Mouse (Mus musculus) stomach, embryonic 16.5 days (tissue): Measurements from ENCODE around the gene Nsun2. TPM values are rescaled to one million over a fixed set of nuclear protein-coding genes. Genes with fewer than 3 reads are reported as not detected.

Experiments used
- ATAC-seq: fragments of 200-750 bp; cut with Nextera tagmentation; 2 replicates; pipeline ENCODE4 v1.8.0; 2017; ENCODE audit warnings: moderate number of reproducible peaks, moderate TSS enrichment; ENCODE audit not compliant: insufficient read depth, low FRiP score
- H3K27ac ChIP-seq: fragments of 300-500 bp; sonication (generic); 2 replicates; pipeline ENCODE4 v1.5.1; 2014; ENCODE audit warnings: low read length
- H3K27me3 ChIP-seq: fragments of 300-500 bp; sonication (generic); 2 replicates; pipeline ENCODE4 v1.6.1; 2014; ENCODE audit warnings: low read length, control low read depth, mixed read lengths; ENCODE audit not compliant: control insufficient read depth, insufficient read depth
- H3K36me3 ChIP-seq: fragments of 300-500 bp; sonication (generic); 2 replicates; pipeline ENCODE4 v1.6.1; 2014; ENCODE audit warnings: low read length; ENCODE audit not compliant: control insufficient read depth, insufficient read depth
- H3K4me1 ChIP-seq: fragments of 300-500 bp; sonication (generic); 2 replicates; pipeline ENCODE4 v1.6.1; 2014; ENCODE audit warnings: low read length, control low read depth, mixed read lengths; ENCODE audit not compliant: control insufficient read depth, insufficient read depth
- H3K4me2 ChIP-seq: fragments of 300-500 bp; sonication (generic); 2 replicates; pipeline ENCODE4 v1.6.1; 2014; ENCODE audit warnings: low read depth, low read length, mixed read lengths
- H3K4me3 ChIP-seq: fragments of 300-500 bp; sonication (generic); replicated peaks from 2 replicates; pipeline ENCODE4 v1.5.1; 2014; ENCODE audit warnings: mild to moderate bottlenecking, low read length
- H3K9ac ChIP-seq: fragments of 300-500 bp; sonication (generic); 2 replicates; pipeline ENCODE4 v1.6.1; 2014; ENCODE audit warnings: low read length
- H3K9me3 ChIP-seq: fragments of 300-500 bp; sonication (generic); replicated peaks from 2 replicates; pipeline ENCODE4 v1.6.1; 2016; ENCODE audit warnings: low read length, control low read depth; ENCODE audit not compliant: control insufficient read depth
- WGBS: fragments of 180-500 bp; shearing (Covaris S2); extraction: QIAGEN DNeasy Blood & Tissue Kit; methylation state at CpG from one replicate; pipeline ENCODE4 v1.1.7; 2014; 5-methylcytosine and 5-hydroxymethylcytosine counted together
- polyA plus RNA-seq: library from polyadenylated mRNA; unstranded; fragments of >200 nt; fragmentation: Nextera tagmentation; extraction: Ambion mirVana; gene quantifications from 2 replicates; pipeline ENCODE4 v1.2.1, GENCODE M21; 2015

Nsun2 gene
- polyA plus RNA-seq, 1 experiment from 2014 or later = 108 TPM

GRCm38 (mm10) chr13:69541776-69542175 lies 8.2 kb downstream of the Nsun2 start:
- Histone ChIP-seq H3K27ac (peak overlapping the region; percentile 82), H3K4me1 (peaks cover 20% of the 10 kb centered on the region), H3K36me3 (no peaks in the 10 kb centered on the region), H3K4me3 (no peak overlapping the region), H3K9me3 (no peaks in the 10 kb centered on the region), H3K9ac (0 out of 2 replicates have a peak overlapping the region, but pooled peaks have one; percentile 8), H3K27me3 (no peaks in the 10 kb centered on the region), H3K4me2 (no peak overlapping the region)
- 35% methylated on average over 10 of the region's 10 CpGs for WGBS
- peak; percentile 23; the same call in 1 of the 2 replicates for ATAC-seq

GRCm38 (mm10) chr13:69542571-69543352 lies 9.2 kb downstream of the Nsun2 start:
- no peaks in the 10 kb centered on the region for H3K9me3 ChIP-seq

DNA sequence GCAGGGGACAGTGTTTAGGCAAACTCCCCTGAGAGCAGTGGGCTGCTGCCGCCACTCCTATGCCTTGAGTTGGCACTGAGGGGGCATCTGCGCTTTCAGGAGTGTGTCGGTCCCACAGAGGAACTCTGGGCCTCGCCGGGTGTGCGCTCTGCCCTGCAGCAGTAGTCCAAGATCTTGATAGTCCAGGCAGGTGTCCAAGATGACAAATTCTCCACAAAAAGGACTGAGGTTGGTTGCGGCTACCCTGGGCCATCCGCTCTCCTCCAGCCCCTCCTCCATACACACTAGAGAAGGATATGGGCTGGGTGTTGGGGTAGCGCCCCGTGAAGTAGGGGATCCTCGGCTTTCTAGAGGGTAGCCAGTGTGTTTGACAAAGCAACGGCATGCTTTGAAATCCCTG lies 10.0 kb downstream of the Nsun2 start:
- Histone ChIP-seq H3K9me3 (no peaks in the 10 kb centered on the region), H3K4me3 (peak overlapping the region; percentile 15), H3K27me3 (no peaks in the 10 kb centered on the region), H3K4me1 (peaks cover 20% of the 10 kb centered on the region), H3K4me2 (peak overlapping the region; percentile 48), H3K9ac (peak overlapping the region; percentile 52), H3K27ac (peak overlapping the region; percentile 49), H3K36me3 (no peaks in the 10 kb centered on the region)
- ATAC-seq = peak; percentile 14; the same call in 1 of the 2 replicates
- 31% methylated on average over 12 of the region's 12 CpGs for WGBS

More at GRCm38 (mm10) chr13:69542571-69543352, 9.2 kb downstream of the Nsun2 start:
- Histone ChIP-seq H3K27me3 (no peaks in the 10 kb centered on the region), H3K27ac (peak overlapping the region; percentile 82), H3K4me1 (peaks cover 20% of the 10 kb centered on the region), H3K9ac (peak overlapping the region; percentile 52), H3K36me3 (no peaks in the 10 kb centered on the region), H3K4me3 (0 out of 2 replicates have a peak overlapping the region, but pooled peaks have one; percentile 15), H3K4me2 (peak overlapping the region; percentile 48)
- 37% methylated on average over 17 of the region's 17 CpGs for WGBS
- ATAC-seq = peak; percentile 57; the same call in 1 of the 2 replicates

DNA sequence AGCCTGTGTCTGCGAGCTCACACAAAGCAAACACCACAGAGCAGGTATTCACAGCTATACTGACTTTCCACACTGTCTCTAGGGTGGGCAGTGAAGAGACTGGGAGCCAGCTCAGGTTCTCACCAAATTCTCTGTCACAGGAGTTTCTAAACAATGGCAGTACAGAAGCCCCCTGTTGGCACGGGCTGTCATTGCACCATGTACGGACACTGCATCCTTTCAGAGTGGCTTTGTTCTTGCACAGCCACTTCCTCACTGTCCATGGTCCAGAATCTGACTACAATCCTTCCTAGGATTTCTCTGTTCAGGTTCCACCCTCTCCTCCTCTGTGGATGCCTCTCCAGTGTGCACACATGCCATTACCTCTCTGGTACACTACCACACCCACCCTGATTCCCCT lies 11.5 kb downstream of the Nsun2 start:
- Histone ChIP-seq H3K9me3 (no peaks in the 10 kb centered on the region), H3K4me2 (no peak overlapping the region), H3K4me3 (no peak overlapping the region), H3K9ac (no peak overlapping the region), H3K27ac (no peak overlapping the region), H3K36me3 (no peaks in the 10 kb centered on the region), H3K27me3 (no peaks in the 10 kb centered on the region), H3K4me1 (peaks cover 20% of the 10 kb centered on the region)
- WGBS = 27% methylated on average over 3 of the region's 3 CpGs
- ATAC-seq = no peak

GRCm38 (mm10) chr13:69547488-69548180 lies 14.1 kb downstream of the Nsun2 start:
- Histone ChIP-seq H3K9me3 (no peaks in the 10 kb centered on the region), H3K4me3 (no peak overlapping the region), H3K36me3 (no peaks in the 10 kb centered on the region), H3K4me2 (no peak overlapping the region), H3K27me3 (no peaks in the 10 kb centered on the region), H3K27ac (no peak overlapping the region), H3K4me1 (peaks cover 11% of the 10 kb centered on the region), H3K9ac (no peak overlapping the region)
- no peak for ATAC-seq
- 61% methylated on average over 16 of the region's 16 CpGs for WGBS

GRCm38 (mm10) chr13:69549980-69550379 lies 16.4 kb downstream of the Nsun2 start:
- Histone ChIP-seq H3K36me3 (no peaks in the 10 kb centered on the region), H3K27me3 (no peaks in the 10 kb centered on the region), H3K9ac (no peak overlapping the region), H3K9me3 (no peaks in the 10 kb centered on the region), H3K4me2 (no peak overlapping the region), H3K4me1 (no peaks in the 10 kb centered on the region), H3K27ac (no peak overlapping the region), H3K4me3 (no peak overlapping the region)
- 48% methylated on average over 8 of the region's 8 CpGs for WGBS
- ATAC-seq = no peak

- Histone ChIP-seq H3K36me3 (no peaks in the 10 kb centered on the region), H3K27ac (no peak overlapping the region), H3K27me3 (no peaks in the 10 kb centered on the region), H3K4me3 (no peak overlapping the region), H3K4me1 (no peaks in the 10 kb centered on the region), H3K4me2 (no peak overlapping the region), H3K9ac (no peak overlapping the region), H3K9me3 (no peaks in the 10 kb centered on the region)
- no peak for ATAC-seq
- WGBS = 86% methylated on average over 2 of the region's 2 CpGs
Measured at GRCm38 (mm10) chr13:69550831-69551230, 17.3 kb downstream of the Nsun2 start.

- ATAC-seq = no peak
- H3K4me2 ChIP-seq = no peak overlapping the region
- no peaks in the 10 kb centered on the region for H3K4me1 ChIP-seq
- no peak overlapping the region for H3K4me3 ChIP-seq
- no peak overlapping the region for H3K27ac ChIP-seq
- H3K9me3 ChIP-seq = no peaks in the 10 kb centered on the region
- WGBS = 21% methylated on average over 5 of the region's 5 CpGs
- no peaks in the 10 kb centered on the region for H3K27me3 ChIP-seq
- no peak overlapping the region for H3K9ac ChIP-seq
- no peaks in the 10 kb centered on the region for H3K36me3 ChIP-seq
Measured at GRCm38 (mm10) chr13:69553024-69553423, 19.5 kb downstream of the Nsun2 start.

DNA sequence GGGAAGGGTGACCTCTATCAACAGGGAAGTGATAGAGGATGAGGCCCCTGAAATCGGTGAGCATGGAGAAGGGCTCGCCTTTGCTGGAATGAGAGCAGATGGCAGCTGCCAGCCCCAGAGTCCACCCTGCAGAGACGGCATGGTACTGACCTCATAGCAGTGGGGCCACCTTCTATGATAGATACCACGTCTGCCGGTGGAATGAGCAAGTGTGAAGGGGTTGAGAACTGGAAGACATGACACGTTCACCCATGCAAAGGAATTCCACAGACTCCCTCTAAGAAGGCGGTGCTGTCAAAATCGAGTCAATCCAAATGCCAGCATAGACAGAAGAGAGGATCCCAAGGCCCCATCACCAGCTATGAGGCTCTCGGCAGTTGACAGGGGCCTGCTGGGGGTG lies 20.7 kb downstream of the Nsun2 start:
- no peak overlapping the region for H3K9ac ChIP-seq
- no peak for ATAC-seq
- H3K4me2 ChIP-seq = no peak overlapping the region
- no peaks in the 10 kb centered on the region for H3K27me3 ChIP-seq
- WGBS = 73% methylated on average over 9 of the region's 9 CpGs
- no peaks in the 10 kb centered on the region for H3K9me3 ChIP-seq
- no peak overlapping the region for H3K27ac ChIP-seq
- H3K4me1 ChIP-seq = no peaks in the 10 kb centered on the region
- H3K36me3 ChIP-seq = no peaks in the 10 kb centered on the region
- H3K4me3 ChIP-seq = no peak overlapping the region
